Mouse (Mus musculus) CH12F3 (cell line): ENCODE measurements around the gene Tmem216.

ENCODE experiments used
- in situ Hi-C: fragments of 300-500 bp; cut with MboI; formaldehyde crosslinking; loops from 2 replicates; pipeline ENCODE4 v1.14.3; 2020; ENCODE audit warnings: low sequenced_read_pairs

Gene Tmem216

GRCm38 (mm10) chr19:10555624-10556510, at the start of gene Tmem216:
Gene Tmem216, minus strand, starts transcription at chr19:10556238.
- in situ Hi-C loops, result no loop called here

- in situ Hi-C loops, result no loop called here
Measured at GRCm38 (mm10) chr19:10605293-10605900, 49.4 kb upstream of the Tmem216 start, which contains the start of the genes Ddb1 and Tkfc. Gene Ddb1, plus strand, starts transcription at chr19:10605327. Gene Tkfc, minus strand, starts transcription at chr19:10605654.

- in situ Hi-C loops, result no loop called here
Measured at GRCm38 (mm10) chr19:10604534-10604933, 48.5 kb upstream of the Tmem216 start.

GRCm38 (mm10) chr19:10603660-10604523, 47.9 kb upstream of the Tmem216 start:
- in situ Hi-C loops, result no loop called here

- in situ Hi-C loops, result no loop called here
Measured at GRCm38 (mm10) chr19:10602787-10603186, 46.7 kb upstream of the Tmem216 start.

GRCm38 (mm10) chr19:10602247-10602769, 46.3 kb upstream of the Tmem216 start:
- in situ Hi-C loops, result no loop called here

GRCm38 (mm10) chr19:10599648-10600047, 43.6 kb upstream of the Tmem216 start:
- in situ Hi-C loops, result no loop called here

GRCm38 (mm10) chr19:10598188-10598587, 42.1 kb upstream of the Tmem216 start:
- in situ Hi-C loops, result no loop called here

- in situ Hi-C loops, result no loop called here
Measured at GRCm38 (mm10) chr19:10591659-10592377, 35.8 kb upstream of the Tmem216 start.

- in situ Hi-C loops, result no loop called here
Measured at GRCm38 (mm10) chr19:10590301-10590700, 34.3 kb upstream of the Tmem216 start.

- in situ Hi-C loops, result no loop called here
Measured at GRCm38 (mm10) chr19:10589127-10589857, 33.3 kb upstream of the Tmem216 start.

GRCm38 (mm10) chr19:10587231-10587630, 31.2 kb upstream of the Tmem216 start:
- in situ Hi-C loops, result no loop called here

GRCm38 (mm10) chr19:10585112-10585511, 29.1 kb upstream of the Tmem216 start:
- in situ Hi-C loops, result no loop called here

GRCm38 (mm10) chr19:10583550-10584146, 27.6 kb upstream of the Tmem216 start:
- in situ Hi-C loops, result no loop called here

- in situ Hi-C loops, result no loop called here
Measured at GRCm38 (mm10) chr19:10581984-10582383, 25.9 kb upstream of the Tmem216 start.

- in situ Hi-C loops, result no loop called here
Measured at GRCm38 (mm10) chr19:10580761-10581160, 24.7 kb upstream of the Tmem216 start.

GRCm38 (mm10) chr19:10580102-10580501, 24.1 kb upstream of the Tmem216 start:
- in situ Hi-C loops, result no loop called here

- in situ Hi-C loops, result no loop called here
Measured at GRCm38 (mm10) chr19:10576690-10577561, 20.9 kb upstream of the Tmem216 start, which contains the start of the genes Cyb561a3 and Tmem138. Gene Cyb561a3, plus strand, starts transcription at chr19:10577172. Gene Tmem138, minus strand, starts transcription at chr19:10577362.
